Mouse (Mus musculus): ENCODE results near the gene Prmt1.

DNA sequence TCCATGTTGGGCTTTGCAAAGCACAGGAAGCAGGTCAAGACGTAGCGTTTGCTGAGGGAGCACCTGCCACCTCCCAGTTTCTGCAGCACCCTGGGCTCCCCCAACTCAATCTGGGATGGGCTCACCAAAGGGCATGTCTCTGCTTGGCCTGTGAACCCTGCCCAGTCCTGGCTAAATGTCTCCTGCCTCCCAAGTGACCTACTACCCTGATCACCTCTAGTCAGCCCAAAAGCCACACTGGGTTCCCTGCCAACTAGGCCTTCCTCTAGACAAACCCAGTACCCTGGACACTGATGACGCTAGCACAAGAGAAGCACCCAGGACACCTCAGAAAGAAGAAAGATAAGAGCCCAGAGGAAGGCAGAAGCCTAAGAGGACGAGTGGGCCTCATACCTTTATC, 26.5 kb upstream of the Prmt1 start:
- TF ChIP-seq CTCF (IDR thresholded peaks at IDR 0.05; ENCODE audit: insufficient read depth, low read depth, low read length) (no peak), POLR2A (IDR thresholded peaks at IDR 0.05; ENCODE audit: insufficient read depth, low read depth, low read length) (no peak)

Data from olfactory bulb, adult 2 months (tissue).